Mouse (Mus musculus): ENCODE data around the gene Gm9964.

GRCm38 (mm10) chr11:79252881-79253541, 43.7 kb downstream of the Gm9964 start:
- TF ChIP-seq POLR2A (IDR thresholded peaks at IDR 0.05; ENCODE audit: borderline replicate concordance, extremely low read depth, insufficient read depth, insufficient read length, poor library complexity, severe bottlenecking) (no peak), CTCF (IDR thresholded peaks at IDR 0.05; ENCODE audit: borderline replicate concordance, extremely low read depth, insufficient read depth, insufficient read length) (no peak)

All from brain, embryonic 14.5 days (tissue).